Mouse (Mus musculus): ENCODE measurements around the gene Bmp6.

DNA sequence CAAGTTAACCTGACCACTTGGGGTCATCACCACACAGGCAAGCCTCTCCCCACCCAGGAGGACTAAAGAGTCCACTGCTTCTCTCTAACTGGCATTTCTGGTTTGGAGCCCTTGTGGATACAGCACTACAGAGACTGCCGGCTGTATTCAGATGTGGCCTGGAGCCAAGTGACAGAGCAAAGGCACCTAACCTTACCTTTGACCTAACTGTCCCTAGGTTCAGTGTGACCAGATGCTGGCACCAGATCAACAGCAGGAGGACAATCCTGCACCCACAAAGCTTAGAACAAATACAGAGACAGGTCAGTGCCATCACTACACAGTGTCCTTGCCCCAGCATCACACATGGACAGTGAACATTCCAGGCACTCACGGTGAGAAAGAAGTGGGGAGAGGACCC lies 181.2 kb downstream of the Bmp6 start:
- TF ChIP-seq CTCF (IDR thresholded peaks at IDR 0.05; ENCODE audit: low read depth, low read length) (no peak), GATA2 (IDR thresholded peaks at IDR 0.05; ENCODE audit: borderline replicate concordance, low read depth, low read length) (no peak), TAL1 (conservative IDR thresholded peaks at IDR 0.05; ENCODE audit: low read depth, low read length) (no peak), GATA1 (IDR thresholded peaks at IDR 0.05; ENCODE audit: borderline replicate concordance, low read length) (no peak), POLR2AphosphoS5 (IDR thresholded peaks at IDR 0.05; ENCODE audit: insufficient replicate concordance, low read depth, low read length) (no peak)

All from G1E (cell line).